Mouse (Mus musculus): ENCODE measurements around the gene Masp2. TPM values are rescaled to one million over a fixed set of nuclear protein-coding genes. Genes with fewer than 3 reads are reported as not detected.

The Masp2 gene
- total RNA-seq (2021), result 1 to 10 TPM; 1.7 to 2.6 TPM
- long read RNA-seq, experiment 1, result 0 reads
- long read RNA-seq, experiment 2, result 0 reads

GRCm38 (mm10) chr4:148602357-148603120 lies at the start of gene Masp2:
TSS of gene Masp2 (plus strand) at chr4:148602554.
- DNase-seq (ENCODE audit: low spot score in 2 of 2), result no peak

- DNase-seq (ENCODE audit: low spot score in 2 of 2), result no peak
These were observed 44.6 kb upstream of the Masp2 start for GRCm38 (mm10) chr4:148557766-148558165.

- DNase-seq (ENCODE audit: low spot score in 2 of 2), result peak; percentile 82 to 87
These were observed 43.9 kb upstream of the Masp2 start, which contains the start of gene Exosc10 for GRCm38 (mm10) chr4:148558297-148559000. TSS of gene Exosc10 (plus strand) at chr4:148558429.

GRCm38 (mm10) chr4:148562676-148563075 lies 39.7 kb upstream of the Masp2 start:
- no peak for DNase-seq (ENCODE audit: low spot score in 2 of 2)

GRCm38 (mm10) chr4:148563595-148563994 lies 38.8 kb upstream of the Masp2 start:
- no peak for DNase-seq (ENCODE audit: low spot score in 2 of 2)

GRCm38 (mm10) chr4:148570138-148570537 lies 32.2 kb upstream of the Masp2 start:
- DNase-seq (ENCODE audit: low spot score in 2 of 2), result no peak

- DNase-seq (ENCODE audit: low spot score in 2 of 2), result no peak
These were observed 31.6 kb upstream of the Masp2 start for GRCm38 (mm10) chr4:148570693-148571295.

- DNase-seq (ENCODE audit: low spot score in 2 of 2), result no peak
These were observed 29.1 kb upstream of the Masp2 start for GRCm38 (mm10) chr4:148573222-148573621.

- no peak for DNase-seq (ENCODE audit: low spot score in 2 of 2)
These were observed 21.6 kb upstream of the Masp2 start for GRCm38 (mm10) chr4:148580765-148581164.

- DNase-seq (ENCODE audit: low spot score in 2 of 2), result no peak
These were observed 20.9 kb upstream of the Masp2 start for GRCm38 (mm10) chr4:148581422-148581821.

GRCm38 (mm10) chr4:148583257-148583656 lies 19.1 kb upstream of the Masp2 start:
- no peak for DNase-seq (ENCODE audit: low spot score in 2 of 2)

GRCm38 (mm10) chr4:148586648-148587047 lies 15.7 kb upstream of the Masp2 start:
- no peak for DNase-seq (ENCODE audit: low spot score in 2 of 2)

- no peak for DNase-seq (ENCODE audit: low spot score in 2 of 2)
These were observed 13.6 kb upstream of the Masp2 start for GRCm38 (mm10) chr4:148588793-148589192.

GRCm38 (mm10) chr4:148589565-148589964 lies 12.8 kb upstream of the Masp2 start:
- DNase-seq (ENCODE audit: low spot score in 2 of 2), result no peak

GRCm38 (mm10) chr4:148590421-148591170 lies 11.8 kb upstream of the Masp2 start:
- no peak for DNase-seq (ENCODE audit: low spot score in 2 of 2)

GRCm38 (mm10) chr4:148591171-148591630 lies 11.2 kb upstream of the Masp2 start, which contains the start of gene Srm:
TSS of gene Srm (plus strand) at chr4:148591503.
- peak; percentile 96 to 98 for DNase-seq (ENCODE audit: low spot score in 2 of 2)

GRCm38 (mm10) chr4:148591637-148592380 lies 10.5 kb upstream of the Masp2 start:
- peak in 1 of 2 experiments; percentile 18 for DNase-seq (ENCODE audit: low spot score in 2 of 2)

GRCm38 (mm10) chr4:148593996-148594395 lies 8.4 kb upstream of the Masp2 start:
- DNase-seq (ENCODE audit: low spot score in 2 of 2), result no peak

- DNase-seq (ENCODE audit: low spot score in 2 of 2), result no peak
These were observed 6.4 kb upstream of the Masp2 start for GRCm38 (mm10) chr4:148595916-148596315.

- DNase-seq (ENCODE audit: low spot score in 2 of 2), result no peak
These were observed 5.6 kb upstream of the Masp2 start for GRCm38 (mm10) chr4:148596731-148597130.
